Mouse (Mus musculus) thymus, adult 18-20 months (tissue): Measurements from ENCODE around the gene Mrgpra2a.
"Not testable (repeated sequence)": the region's sequence is repeated elsewhere in the genome, so short reads cannot be mapped to it uniquely, and the experiment has no call there.

ENCODE experiments used
- DNase-seq, 2 experiments: peaks; one replicate each; pipeline ENCODE4 v3.0.0; 2022; ENCODE audit warnings: mixed read lengths in 2 of 2

The Mrgpra2a gene

DNA sequence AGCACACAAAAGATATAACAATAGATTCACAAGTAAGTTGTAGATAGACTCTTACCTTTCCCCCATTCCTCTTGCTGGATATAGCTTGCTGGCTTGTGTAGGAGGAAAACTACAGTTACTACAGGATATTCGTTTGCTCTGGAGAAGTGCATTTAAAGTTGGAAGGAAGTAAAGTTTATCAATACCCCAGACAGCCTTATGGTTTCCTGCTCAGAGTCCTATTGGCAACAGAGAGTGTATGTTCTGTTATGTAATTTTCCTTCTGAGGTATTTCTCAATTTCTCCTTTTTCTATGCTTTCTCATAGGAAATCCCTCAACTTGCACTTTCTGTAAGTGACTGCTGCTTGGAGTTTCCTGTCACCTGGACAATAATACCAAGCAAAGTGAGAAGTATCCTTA lies at the start of gene Mrgpra2a:
TSS of gene Mrgpra2a (minus strand) at position 125 of the 400 bp plus-strand sequence.
- DNase-seq: not testable (repeated sequence)

GRCm38 (mm10) chr7:47491266-47491665 lies 39.3 kb upstream of the Mrgpra2a start:
- DNase-seq: not testable (repeated sequence)

DNA sequence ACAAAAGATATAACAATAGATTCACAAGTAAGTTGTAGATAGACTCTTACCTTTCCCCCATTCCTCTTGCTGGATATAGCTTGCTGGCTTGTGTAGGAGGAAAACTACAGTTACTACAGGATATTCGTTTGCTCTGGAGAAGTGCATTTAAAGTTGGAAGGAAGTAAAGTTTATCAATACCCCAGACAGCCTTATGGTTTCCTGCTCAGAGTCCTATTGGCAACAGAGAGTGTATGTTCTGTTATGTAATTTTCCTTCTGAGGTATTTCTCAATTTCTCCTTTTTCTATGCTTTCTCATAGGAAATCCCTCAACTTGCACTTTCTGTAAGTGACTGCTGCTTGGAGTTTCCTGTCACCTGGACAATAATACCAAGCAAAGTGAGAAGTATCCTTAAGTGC lies 37.5 kb upstream of the Mrgpra2a start:
- not testable (repeated sequence) for DNase-seq

GRCm38 (mm10) chr7:47483181-47483580 lies 31.2 kb upstream of the Mrgpra2a start:
- DNase-seq: not testable (repeated sequence)

DNA sequence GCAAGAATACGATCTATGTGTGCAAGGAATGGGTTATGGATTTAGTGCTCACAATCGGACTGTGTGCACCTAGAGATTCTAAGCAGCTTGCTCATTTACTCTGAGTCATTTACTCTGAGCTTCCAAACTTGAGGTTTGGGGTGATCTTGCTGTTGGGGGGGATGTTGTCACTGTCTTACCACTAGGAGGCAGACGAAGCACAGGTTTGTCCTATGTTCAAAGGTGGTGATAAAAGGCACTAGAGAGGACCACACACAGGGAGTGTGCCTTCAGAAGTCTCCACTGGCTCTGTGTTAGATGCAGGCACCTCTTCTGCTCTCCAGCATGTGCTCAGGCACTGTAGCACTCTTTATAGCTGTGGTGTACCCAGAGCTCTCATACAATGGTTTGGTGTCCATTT lies 22.0 kb upstream of the Mrgpra2a start:
- DNase-seq: not testable (repeated sequence)

GRCm38 (mm10) chr7:47465278-47465981 lies 13.5 kb upstream of the Mrgpra2a start:
- not testable (repeated sequence) for DNase-seq

DNA sequence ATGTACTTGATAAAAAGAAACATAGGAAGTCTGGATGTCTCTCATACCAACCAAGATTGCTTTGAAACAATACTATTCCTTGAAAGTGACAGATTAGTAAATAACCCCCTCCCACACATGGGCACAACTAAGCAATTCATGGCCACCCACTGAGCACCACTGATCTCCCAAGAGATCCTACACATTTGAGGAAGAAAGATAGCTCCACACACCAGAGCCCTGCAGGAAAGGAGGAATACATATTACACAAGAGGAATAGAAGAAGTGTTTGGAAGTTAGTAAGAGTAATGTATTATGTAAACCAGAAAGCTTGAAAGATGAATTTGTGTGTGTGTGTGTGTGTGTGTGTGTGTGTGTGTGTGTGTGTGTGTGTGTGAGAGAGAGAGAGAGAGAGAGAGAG lies 6.2 kb downstream of the Mrgpra2a start:
- DNase-seq: not testable (repeated sequence)

GRCm38 (mm10) chr7:47436463-47436862 lies 15.5 kb downstream of the Mrgpra2a start:
- DNase-seq: not testable (repeated sequence)

DNA sequence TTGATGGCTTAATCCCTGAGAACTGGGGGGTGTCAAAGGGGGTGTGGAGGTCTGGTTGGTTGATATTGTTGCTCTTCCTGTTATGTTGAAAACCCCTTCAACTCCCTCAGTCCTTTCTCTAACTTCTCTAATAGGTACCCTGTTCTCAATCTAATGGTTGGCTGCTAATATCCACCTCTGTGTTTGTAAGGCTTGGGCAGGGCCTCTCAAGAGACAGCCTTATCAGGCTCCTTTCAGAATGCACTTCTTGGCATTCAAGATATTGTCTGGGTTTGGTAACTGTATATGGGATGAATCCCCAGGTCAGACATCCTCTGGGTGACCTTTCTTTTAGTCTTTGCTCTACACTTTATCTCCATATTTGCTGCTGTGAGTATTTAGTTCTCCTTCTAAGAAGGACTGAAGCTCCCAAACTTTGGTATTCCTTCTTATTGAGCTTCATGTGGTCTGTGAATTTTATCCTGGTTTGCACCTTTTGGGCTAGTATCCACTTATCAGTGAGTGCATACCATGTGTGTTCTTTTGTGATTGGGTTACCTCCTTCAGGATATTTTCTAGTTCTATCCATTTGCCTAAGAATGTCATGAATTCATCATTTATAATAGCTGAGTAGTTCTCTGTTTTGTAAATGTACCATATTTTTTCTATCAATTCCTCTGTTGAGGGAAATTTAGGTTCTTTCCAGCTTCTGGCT lies 24.0 kb downstream of the Mrgpra2a start:
- DNase-seq: not testable (repeated sequence)

DNA sequence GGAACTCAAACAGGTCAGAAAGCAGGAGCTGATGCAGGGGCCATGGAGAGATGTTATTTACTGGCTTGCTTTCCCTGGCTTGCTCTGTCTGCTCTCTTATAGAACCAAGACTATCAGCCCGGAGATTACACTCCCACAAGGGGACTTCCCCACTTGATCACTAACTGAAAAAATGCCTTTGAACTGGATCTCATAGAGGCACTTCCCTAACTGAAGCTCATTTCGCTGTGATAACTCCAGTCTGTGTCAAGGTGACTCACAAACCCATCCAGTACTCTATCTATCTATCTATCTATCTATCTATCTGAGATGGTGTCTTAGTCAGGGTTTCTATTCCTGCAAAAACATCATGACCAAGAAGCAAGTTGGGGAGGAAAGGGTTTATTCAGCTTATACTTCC lies 41.3 kb downstream of the Mrgpra2a start:
- no peak for DNase-seq

GRCm38 (mm10) chr7:47409545-47409944 lies 42.4 kb downstream of the Mrgpra2a start:
- no peak for DNase-seq

DNA sequence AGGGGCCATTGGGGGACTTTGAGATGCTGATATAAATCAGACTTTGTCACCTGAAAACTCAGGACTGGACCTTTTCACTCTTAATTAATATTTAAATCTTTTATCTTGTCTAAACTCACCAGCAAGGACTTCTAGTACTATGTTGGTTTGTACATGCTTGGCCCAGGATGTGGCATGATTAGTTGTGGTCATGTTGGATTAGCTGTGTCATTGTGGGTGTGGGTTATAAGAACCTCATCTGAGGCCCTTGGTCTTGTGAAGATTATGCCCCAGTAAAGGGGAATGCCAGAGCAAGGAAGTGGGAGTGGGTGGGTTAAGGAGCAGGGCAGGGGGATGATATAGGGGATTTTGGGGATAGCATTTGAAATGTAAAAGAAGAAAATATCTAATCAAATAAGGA lies 50.8 kb downstream of the Mrgpra2a start:
- DNase-seq: no peak
